Mouse (Mus musculus) testis, adult 2 months (tissue): ENCODE results near the gene Gle1. TPM values are rescaled to one million over a fixed set of nuclear protein-coding genes. Genes with fewer than 3 reads are reported as not detected.
"Not testable (repeated sequence)": the region's sequence is repeated elsewhere in the genome, so short reads cannot be mapped to it uniquely, and the experiment has no call there.

Experiments
- H3K27ac ChIP-seq: fragments of 200-500 bp; 2 replicates; pipeline ENCODE4 v1.5.1; 2012; ENCODE audit warnings: low read depth, low read length; ENCODE audit not compliant: control insufficient read depth, insufficient read depth
- H3K27me3 ChIP-seq: fragments of 200-500 bp; 2 replicates; pipeline ENCODE4 v1.6.1; 2012; ENCODE audit warnings: mild to moderate bottlenecking, low read length, moderate library complexity; ENCODE audit not compliant: control insufficient read depth, insufficient read depth
- H3K36me3 ChIP-seq: fragments of 200-500 bp; 2 replicates; pipeline ENCODE4 v1.6.1; 2012; ENCODE audit warnings: mild to moderate bottlenecking, low read length; ENCODE audit not compliant: control insufficient read depth, insufficient read depth
- H3K4me1 ChIP-seq: fragments of 200-500 bp; 2 replicates; pipeline ENCODE4 v1.6.1; 2012; ENCODE audit warnings: low read length; ENCODE audit not compliant: control insufficient read depth, insufficient read depth
- H3K4me3 ChIP-seq: fragments of 200-500 bp; 2 replicates; pipeline ENCODE4 v1.5.1; 2012; ENCODE audit warnings: low read depth, mild to moderate bottlenecking, low read length, moderate library complexity, mixed read lengths; ENCODE audit not compliant: control insufficient read depth
- CTCF ChIP-seq: fragments of 200-500 bp; IDR thresholded peaks from 2 replicates; pipeline ENCODE4 v1.5.1; 2012; ENCODE audit warnings: low read depth, mild to moderate bottlenecking, inconsistent platforms, low read length, moderate library complexity; ENCODE audit not compliant: control insufficient read depth, insufficient read depth, insufficient replicate concordance
- POLR2A ChIP-seq: fragments of 200-500 bp; IDR thresholded peaks from 2 replicates; pipeline ENCODE4 v1.6.1; 2012; ENCODE audit warnings: low read depth, mild to moderate bottlenecking, inconsistent platforms, low read length, moderate library complexity; ENCODE audit not compliant: control insufficient read depth
- polyA plus RNA-seq: library from polyadenylated mRNA; depleted of rRNA; stranded (reverse); fragments of >200 nt; gene quantifications from 2 replicates; pipeline ENCODE4 v1.2.3, GENCODE M21; 2012; rRNA removed

Gle1 gene
- polyA plus RNA-seq: 31.4 and 36.0 TPM in 2 replicates

DNA sequence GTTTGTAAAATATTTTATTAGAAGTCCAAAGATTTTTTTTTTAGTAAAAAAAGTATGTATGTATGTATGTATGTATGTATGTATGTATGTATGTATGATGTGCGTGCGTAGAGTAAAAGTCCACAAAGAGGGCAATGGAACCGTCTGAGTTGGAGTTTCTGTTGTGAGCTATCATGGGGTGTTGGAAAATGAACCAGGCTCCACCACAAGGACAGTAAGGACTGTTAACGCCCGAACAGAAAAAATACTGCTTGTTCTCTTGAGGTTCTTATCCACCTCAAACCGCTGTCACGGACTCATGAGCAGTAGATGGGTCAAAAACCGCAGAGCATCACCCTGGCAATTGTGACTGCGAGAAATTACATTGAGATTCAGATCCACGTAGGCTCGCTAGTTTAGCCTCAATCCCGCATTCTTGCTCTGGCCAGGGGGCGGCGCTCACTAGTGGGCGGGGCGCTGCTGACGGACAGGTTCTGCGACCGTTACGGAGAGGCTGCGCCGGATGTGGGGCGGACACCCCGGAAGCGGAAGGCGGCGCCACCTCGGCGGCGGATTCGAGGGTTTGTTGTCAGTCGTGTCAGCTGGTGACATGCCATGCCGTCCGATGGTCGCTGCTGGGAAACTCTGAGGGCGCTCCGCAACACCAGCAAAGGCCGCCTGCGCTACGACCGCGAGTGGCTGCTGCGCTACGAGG lies at the start of gene Gle1:
Gene Gle1, plus strand, starts transcription at position 521 of the 694 bp plus-strand sequence.
- Histone ChIP-seq H3K27ac (peak within 1 kb of the TSS; percentile 89), H3K36me3 (peaks cover 5% of the 10 kb centered on the region), H3K4me1 (no peaks in the 10 kb centered on the region), H3K27me3 (no peaks in the 10 kb centered on the region), H3K4me3 (peak within 1 kb of the TSS; percentile 90)
- TF ChIP-seq CTCF (peak; percentile 58; the same call in 1 of the 2 replicates), POLR2A (peak; percentile 85)

DNA sequence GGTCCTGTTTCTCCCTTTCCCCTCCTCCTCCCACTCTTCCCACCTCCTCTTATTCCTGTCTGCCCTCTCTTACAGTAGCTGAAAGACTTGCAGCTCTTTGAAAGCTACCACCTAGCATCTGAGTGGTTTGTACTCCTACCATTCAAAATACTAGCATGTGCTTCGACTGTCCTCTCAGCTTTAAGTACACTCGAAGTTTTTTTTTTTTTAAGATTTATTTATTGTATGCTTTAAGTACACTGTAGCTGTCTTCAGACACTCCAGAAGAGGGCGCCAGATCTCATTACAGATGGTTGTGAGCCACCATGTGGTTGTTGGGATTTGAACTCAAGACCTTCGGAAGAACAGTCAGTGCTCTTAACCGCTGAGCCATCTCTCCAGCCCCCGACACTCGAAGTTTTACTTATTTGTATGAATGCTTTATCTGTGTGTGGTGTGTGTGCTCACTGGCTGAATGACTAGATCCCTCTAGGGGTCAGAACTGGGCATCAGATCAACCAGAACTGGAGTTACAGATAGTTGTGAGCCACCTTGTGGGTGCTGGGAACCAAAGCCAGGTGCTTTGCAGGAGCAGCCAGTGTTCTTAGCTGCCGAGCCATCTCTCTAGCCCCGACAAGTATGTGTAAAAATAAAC lies 48.5 kb upstream of the Gle1 start:
- H3K36me3 ChIP-seq, H3K4me3 ChIP-seq, H3K27ac ChIP-seq, H3K27me3 ChIP-seq: not testable (repeated sequence)
- H3K4me1 ChIP-seq: peaks cover 12% of the 10 kb centered on the region

GRCm38 (mm10) chr2:29889066-29889944 lies 45.9 kb upstream of the Gle1 start, which contains the start of gene Odf2:
Gene Odf2 (plus strand): TSS chr2:29889221.
- H3K27ac ChIP-seq: peak within 1 kb of the TSS; percentile 98
- TF ChIP-seq CTCF: no peak
- TF ChIP-seq POLR2A: peak; percentile 96
- H3K36me3 ChIP-seq: peaks cover 7% of the 10 kb centered on the region
- H3K4me1 ChIP-seq: peaks cover 12% of the 10 kb centered on the region
- H3K27me3 ChIP-seq: no peaks in the 10 kb centered on the region
- H3K4me3 ChIP-seq: peak within 1 kb of the TSS; percentile 96

GRCm38 (mm10) chr2:29889991-29890833 lies 45.0 kb upstream of the Gle1 start:
- peak overlapping the region; percentile 96 for H3K4me3 ChIP-seq
- TF ChIP-seq CTCF (peak; percentile 44; the same call in 1 of the 2 replicates), POLR2A (no peak)
- H3K27ac ChIP-seq: peak overlapping the region; percentile 98
- no peaks in the 10 kb centered on the region for H3K27me3 ChIP-seq
- peaks cover 12% of the 10 kb centered on the region for H3K4me1 ChIP-seq
- H3K36me3 ChIP-seq: peaks cover 8% of the 10 kb centered on the region

GRCm38 (mm10) chr2:29891773-29892172 lies 43.5 kb upstream of the Gle1 start:
- Histone ChIP-seq H3K27me3 (no peaks in the 10 kb centered on the region), H3K4me3 (peak overlapping the region; percentile 96), H3K36me3 (peaks cover 8% of the 10 kb centered on the region), H3K4me1 (peaks cover 12% of the 10 kb centered on the region), H3K27ac (peak overlapping the region; percentile 68)
- TF ChIP-seq POLR2A: peak; percentile 46; the same call in 1 of the 2 replicates
- TF ChIP-seq CTCF: no peak

- H3K27ac ChIP-seq: no peak overlapping the region
Measured at GRCm38 (mm10) chr2:29896071-29896470, 39.2 kb upstream of the Gle1 start.

More at GRCm38 (mm10) chr2:29896071-29896470, 39.2 kb upstream of the Gle1 start:
- Histone ChIP-seq H3K36me3 (peaks cover 10% of the 10 kb centered on the region), H3K4me1 (peaks cover 3% of the 10 kb centered on the region; the same call in 1 of the 2 replicates), H3K4me3 (peak overlapping the region; percentile 11; the same call in 1 of the 2 replicates), H3K27me3 (no peaks in the 10 kb centered on the region)
- TF ChIP-seq POLR2A (no peak), CTCF (no peak)
